Mouse (Mus musculus): Measurements from ENCODE around the gene Ccdc187.

- TF ChIP-seq USF1 (IDR thresholded peaks at IDR 0.05; ENCODE audit: low read depth) (no peak), CTCF (IDR thresholded peaks at IDR 0.05; ENCODE audit: control insufficient read depth, insufficient read depth, insufficient read length) (no peak), MAX (IDR thresholded peaks at IDR 0.05) (no peak), MYOD1 (IDR thresholded peaks at IDR 0.05; ENCODE audit: control insufficient read depth, insufficient read length, low read depth) (no peak), FOSL1 (IDR thresholded peaks at IDR 0.05; ENCODE audit: insufficient read depth, low read length, poor library complexity, severe bottlenecking) (no peak)
These were observed 44.8 kb upstream of the Ccdc187 start for GRCm38 (mm10) chr2:26339204-26339551.

Measured in C2C12 (cell line).